Mouse (Mus musculus) splenic B cell, adult 2 months (primary cell): ENCODE data around the gene Asb6.

Experiments used
- DNase-seq: peaks from one replicate; pipeline ENCODE4 v3.0.0-alpha.2; 2011; ENCODE audit warnings: low read depth, low spot score
- H3K27me3 ChIP-seq: 2 replicates; pipeline ENCODE4 v1.6.1; 2012; ENCODE audit warnings: mild to moderate bottlenecking, low read length, moderate library complexity, mixed read lengths; ENCODE audit not compliant: control insufficient read depth, poor library complexity, insufficient read depth, severe bottlenecking
- H3K36me3 ChIP-seq: 2 replicates; pipeline ENCODE4 v1.6.1; 2012; ENCODE audit warnings: mild to moderate bottlenecking, low read length, moderate library complexity, mixed read lengths; ENCODE audit not compliant: control insufficient read depth, poor library complexity, insufficient read depth, severe bottlenecking

The Asb6 gene

GRCm38 (mm10) chr2:30795271-30795888, 34.8 kb downstream of the Asb6 start:
- Histone ChIP-seq H3K36me3 (no peaks in the 10 kb centered on the region), H3K27me3 (no peaks in the 10 kb centered on the region)
- no peak for DNase-seq

GRCm38 (mm10) chr2:30794179-30795108, 35.7 kb downstream of the Asb6 start:
- peak; percentile 93 for DNase-seq
- Histone ChIP-seq H3K36me3 (no peaks in the 10 kb centered on the region), H3K27me3 (no peaks in the 10 kb centered on the region)

GRCm38 (mm10) chr2:30792061-30792460, 38.1 kb downstream of the Asb6 start:
- no peak for DNase-seq
- Histone ChIP-seq H3K27me3 (no peaks in the 10 kb centered on the region), H3K36me3 (no peaks in the 10 kb centered on the region)

- DNase-seq = no peak
- H3K36me3 ChIP-seq = no peaks in the 10 kb centered on the region
Measured at GRCm38 (mm10) chr2:30787466-30787865, 42.7 kb downstream of the Asb6 start.

GRCm38 (mm10) chr2:30784078-30784994, 45.8 kb downstream of the Asb6 start:
- Histone ChIP-seq H3K27me3 (no peaks in the 10 kb centered on the region), H3K36me3 (no peaks in the 10 kb centered on the region)
- no peak for DNase-seq

More at GRCm38 (mm10) chr2:30787466-30787865, 42.7 kb downstream of the Asb6 start:
- no peaks in the 10 kb centered on the region for H3K27me3 ChIP-seq

- Histone ChIP-seq H3K27me3 (no peaks in the 10 kb centered on the region), H3K36me3 (no peaks in the 10 kb centered on the region)
- DNase-seq = peak; percentile 36
Measured at GRCm38 (mm10) chr2:30783346-30783745, 46.8 kb downstream of the Asb6 start.

GRCm38 (mm10) chr2:30782312-30783290, 47.5 kb downstream of the Asb6 start:
- no peaks in the 10 kb centered on the region for H3K36me3 ChIP-seq
- no peak for DNase-seq
- H3K27me3 ChIP-seq = no peaks in the 10 kb centered on the region

GRCm38 (mm10) chr2:30779241-30779640, 50.9 kb downstream of the Asb6 start:
- DNase-seq = no peak

GRCm38 (mm10) chr2:30778235-30778634, 51.9 kb downstream of the Asb6 start:
- DNase-seq = no peak
- no peaks in the 10 kb centered on the region for H3K36me3 ChIP-seq
- H3K27me3 ChIP-seq = peaks cover 3% of the 10 kb centered on the region; the same call in 1 of the 2 replicates

More at GRCm38 (mm10) chr2:30779241-30779640, 50.9 kb downstream of the Asb6 start:
- peaks cover 3% of the 10 kb centered on the region; the same call in 1 of the 2 replicates for H3K27me3 ChIP-seq
- no peaks in the 10 kb centered on the region for H3K36me3 ChIP-seq

GRCm38 (mm10) chr2:30777266-30777665, 52.9 kb downstream of the Asb6 start:
- Histone ChIP-seq H3K27me3 (peaks cover 3% of the 10 kb centered on the region; the same call in 1 of the 2 replicates), H3K36me3 (no peaks in the 10 kb centered on the region)
- no peak for DNase-seq

GRCm38 (mm10) chr2:30775955-30776354, 54.2 kb downstream of the Asb6 start:
- DNase-seq = peak; percentile 39
- H3K36me3 ChIP-seq = no peaks in the 10 kb centered on the region
- H3K27me3 ChIP-seq = peaks cover 3% of the 10 kb centered on the region; the same call in 1 of the 2 replicates

- H3K36me3 ChIP-seq = no peaks in the 10 kb centered on the region
- no peak for DNase-seq
- peaks cover 3% of the 10 kb centered on the region; the same call in 1 of the 2 replicates for H3K27me3 ChIP-seq
Measured at GRCm38 (mm10) chr2:30773313-30774005, 56.7 kb downstream of the Asb6 start.
